ENCODE assay signal across 8 mouse cellular contexts in the genomic region with DNA sequence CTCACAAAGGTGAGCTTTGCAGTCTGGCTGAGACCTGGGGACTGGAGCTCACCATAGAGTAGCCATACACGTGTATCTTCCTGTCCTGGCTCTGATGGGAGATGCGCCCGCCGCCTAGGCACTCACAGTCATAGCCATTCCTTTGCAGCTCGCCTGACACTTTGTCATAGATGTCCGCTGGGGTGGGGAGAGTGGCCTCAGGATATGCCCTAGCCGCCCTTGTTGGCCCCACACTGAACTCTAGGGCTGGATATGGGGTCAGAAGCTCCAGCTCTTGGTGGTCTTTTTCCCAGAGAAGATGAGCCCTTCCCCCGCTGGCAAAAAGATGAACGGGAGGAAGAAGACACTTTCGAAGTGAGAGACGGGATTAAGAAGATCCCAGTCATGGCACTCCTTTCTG. TPM values are rescaled to one million over a fixed set of nuclear protein-coding genes. Genes with fewer than 3 reads are reported as not detected.
DNase-seq lines count a peak whose midpoint lies in the region; ATAC-seq and TF ChIP-seq lines count a peak whose summit lies in the region.

No protein-coding gene starts in this region.

- TF ChIP-seq POLR2A in cerebellum, adult 2 months (IDR thresholded peaks at IDR 0.05; ENCODE audit: borderline replicate concordance, insufficient read depth, low read length): no peak

- peak overlapping the region; percentile 91 for H3K4me2 ChIP-seq in lung, embryonic 16.5 days (ENCODE audit: low read depth, low read length)
- peak overlapping the region; percentile 85 for H3K4me2 ChIP-seq in intestine, embryonic 14.5 days (ENCODE audit: low read length)
- peak overlapping the region; percentile 96 for H3K4me2 ChIP-seq in neural tube, embryonic 13.5 days

- H3K9me3 ChIP-seq in lung, embryonic 16.5 days (ENCODE audit: control insufficient read depth, low read length): no peaks in the 10 kb centered on the region
- H3K9me3 ChIP-seq in intestine, embryonic 14.5 days (ENCODE audit: control insufficient read depth, low read length): no peaks in the 10 kb centered on the region
- no peaks in the 10 kb centered on the region for H3K9me3 ChIP-seq in neural tube, embryonic 13.5 days

- H3K4me1 ChIP-seq in cerebellum, adult 2 months (ENCODE audit: control insufficient read depth, insufficient read depth, low read length): peaks cover 43% of the 10 kb centered on the region
- peaks cover 43% of the 10 kb centered on the region for H3K4me1 ChIP-seq in lung, embryonic 16.5 days (replicated peaks; ENCODE audit: control insufficient read depth, insufficient read depth, low read length)
- peaks cover 28% of the 10 kb centered on the region; the same call in 1 of the 2 replicates for H3K4me1 ChIP-seq in intestine, embryonic 14.5 days (replicated peaks; ENCODE audit: control insufficient read depth, insufficient read depth, low read length)
- peaks cover 54% of the 10 kb centered on the region for H3K4me1 ChIP-seq in neural tube, embryonic 13.5 days (replicated peaks)

- WGBS in cerebellum, adult 2 months: 3% methylated on average over 11 of the region's 11 CpGs
- WGBS in lung, embryonic 16.5 days: 10% methylated on average over 11 of the region's 11 CpGs
- 12% methylated on average over 11 of the region's 11 CpGs for WGBS in intestine, embryonic 14.5 days
- WGBS in neural tube, embryonic 13.5 days: 19% methylated on average over 11 of the region's 11 CpGs

- H3K9ac ChIP-seq in lung, embryonic 16.5 days (ENCODE audit: low read length): peak overlapping the region; percentile 71
- peak overlapping the region; percentile 62 for H3K9ac ChIP-seq in intestine, embryonic 14.5 days (ENCODE audit: low read length)
- peak overlapping the region; percentile 78 for H3K9ac ChIP-seq in neural tube, embryonic 13.5 days

- peak in 1 of 2 experiments; percentile 48 for DNase-seq in cerebellum, adult 2 months
- no peak for DNase-seq in cerebellum, adult 9-10 months
- no peak for DNase-seq in lung, postnatal 10 days
- DNase-seq in intestine, embryonic 14.5 days (ENCODE audit: low spot score): no peak
- DNase-seq in adrenal gland, postnatal 25 days: no peak
- DNase-seq in urinary bladder, postnatal 14 days (ENCODE audit: low spot score): no peak

- TF ChIP-seq CTCF in cerebellum, adult 2 months (IDR thresholded peaks at IDR 0.05; ENCODE audit: borderline replicate concordance, insufficient read depth, low read depth, low read length): no peak

- peaks cover 2% of the 10 kb centered on the region; the same call in 1 of the 2 replicates for H3K36me3 ChIP-seq in lung, embryonic 16.5 days (ENCODE audit: control insufficient read depth, insufficient read depth, low read length)
- peaks cover 15% of the 10 kb centered on the region for H3K36me3 ChIP-seq in intestine, embryonic 14.5 days (ENCODE audit: control insufficient read depth, insufficient read depth, low read length)
- H3K36me3 ChIP-seq in neural tube, embryonic 13.5 days: peaks cover 41% of the 10 kb centered on the region

- peak overlapping the region; percentile 90 for H3K4me3 ChIP-seq in cerebellum, adult 2 months (replicated peaks; ENCODE audit: insufficient read depth, low read depth, low read length)
- peak overlapping the region; percentile 58 for H3K4me3 ChIP-seq in lung, embryonic 16.5 days (ENCODE audit: low read length)
- peak overlapping the region; percentile 58 for H3K4me3 ChIP-seq in intestine, embryonic 14.5 days (ENCODE audit: low read depth, low read length)
- H3K4me3 ChIP-seq in neural tube, embryonic 13.5 days: peak overlapping the region; percentile 61

- peak overlapping the region; percentile 73 for H3K27ac ChIP-seq in cerebellum, adult 2 months (ENCODE audit: insufficient read depth, low read length)
- H3K27ac ChIP-seq in lung, embryonic 16.5 days (ENCODE audit: low read length): peak overlapping the region; percentile 92
- peak overlapping the region; percentile 81 for H3K27ac ChIP-seq in intestine, embryonic 14.5 days (ENCODE audit: low read depth)
- H3K27ac ChIP-seq in neural tube, embryonic 13.5 days (replicated peaks): peak overlapping the region; percentile 91

- no peak for ATAC-seq in lung, embryonic 16.5 days (ENCODE audit: low read depth)
- no peak for ATAC-seq in intestine, embryonic 14.5 days (replicated peaks; ENCODE audit: low FRiP score, low TSS enrichment, low read depth)
- peak; percentile 3; the same call in 1 of the 2 replicates for ATAC-seq in neural tube, embryonic 13.5 days (ENCODE audit: low read depth)

- no peaks in the 10 kb centered on the region for H3K27me3 ChIP-seq in cerebellum, adult 2 months (ENCODE audit: control insufficient read depth, insufficient read depth, low read length)
- H3K27me3 ChIP-seq in lung, embryonic 16.5 days (ENCODE audit: control insufficient read depth, insufficient read depth, low read depth, low read length): peaks cover 34% of the 10 kb centered on the region
- peaks cover 31% of the 10 kb centered on the region for H3K27me3 ChIP-seq in intestine, embryonic 14.5 days (replicated peaks; ENCODE audit: control insufficient read depth, insufficient read depth, low read length)
- peaks cover 36% of the 10 kb centered on the region for H3K27me3 ChIP-seq in neural tube, embryonic 13.5 days

RNA-seq across cellular contexts. Expression of a gene that starts 0.5 kb away (rescaled TPM):
- polyA plus RNA-seq in cerebellum, adult 2 months (2012; rRNA removed): 3.0 and 4.4 TPM in 2 replicates
- 3.1 and 8.2 TPM in 2 replicates for polyA plus RNA-seq in lung, embryonic 16.5 days (2015; fragmentation: Nextera tagmentation; extraction: Ambion mirVana)
- 59.1 and 85.2 TPM in 2 replicates for polyA plus RNA-seq in intestine, embryonic 14.5 days (2014; fragmentation: Nextera tagmentation; extraction: Ambion mirVana)
- polyA plus RNA-seq in neural tube, embryonic 13.5 days (2015; fragmentation: Nextera tagmentation; extraction: Ambion mirVana): 2.5 and 3.4 TPM in 2 replicates
- total RNA-seq in adrenal gland, postnatal 25 days (2021): 4.6 and 17.3 TPM in 2 replicates

RNA-seq across cellular contexts. Expression of a gene that starts 0.9 kb away (rescaled TPM):
- 176 and 186 TPM in 2 replicates for polyA plus RNA-seq in cerebellum, adult 2 months (2012; rRNA removed)
- 164 and 167 TPM in 2 replicates for polyA plus RNA-seq in lung, embryonic 16.5 days (2015; fragmentation: Nextera tagmentation; extraction: Ambion mirVana)
- 278 and 287 TPM in 2 replicates for polyA plus RNA-seq in intestine, embryonic 14.5 days (2014; fragmentation: Nextera tagmentation; extraction: Ambion mirVana)
- polyA plus RNA-seq in neural tube, embryonic 13.5 days (2015; fragmentation: Nextera tagmentation; extraction: Ambion mirVana): 180 and 188 TPM in 2 replicates
- 42.8 and 60.5 TPM in 2 replicates for total RNA-seq in adrenal gland, postnatal 25 days (2021)

RNA-seq across cellular contexts. Expression of a gene that starts 7.4 kb away (rescaled TPM):
- 257 and 312 TPM in 2 replicates for polyA plus RNA-seq in cerebellum, adult 2 months (2012; rRNA removed)
- polyA plus RNA-seq in lung, embryonic 16.5 days (2015; fragmentation: Nextera tagmentation; extraction: Ambion mirVana): 0.21 TPM in 1 of 2 replicates, not detected in the other
- 1.8 and 2.0 TPM in 2 replicates for polyA plus RNA-seq in intestine, embryonic 14.5 days (2014; fragmentation: Nextera tagmentation; extraction: Ambion mirVana)
- 7.1 and 8.4 TPM in 2 replicates for polyA plus RNA-seq in neural tube, embryonic 13.5 days (2015; fragmentation: Nextera tagmentation; extraction: Ambion mirVana)
- 1.6 and 2.6 TPM in 2 replicates for total RNA-seq in adrenal gland, postnatal 25 days (2021)

RNA-seq across cellular contexts. Expression of a gene that starts 16.5 kb away (rescaled TPM):
- 345 and 350 TPM in 2 replicates for polyA plus RNA-seq in cerebellum, adult 2 months (2012; rRNA removed)
- polyA plus RNA-seq in lung, embryonic 16.5 days (2015; fragmentation: Nextera tagmentation; extraction: Ambion mirVana): 319 and 355 TPM in 2 replicates
- polyA plus RNA-seq in intestine, embryonic 14.5 days (2014; fragmentation: Nextera tagmentation; extraction: Ambion mirVana): 356 and 385 TPM in 2 replicates
- 426 and 453 TPM in 2 replicates for polyA plus RNA-seq in neural tube, embryonic 13.5 days (2015; fragmentation: Nextera tagmentation; extraction: Ambion mirVana)
- total RNA-seq in adrenal gland, postnatal 25 days (2021): 270 and 317 TPM in 2 replicates

RNA-seq across cellular contexts. Expression of a gene that starts 27.4 kb away (rescaled TPM):
- polyA plus RNA-seq in cerebellum, adult 2 months (2012; rRNA removed): 12.3 and 12.5 TPM in 2 replicates
- polyA plus RNA-seq in lung, embryonic 16.5 days (2015; fragmentation: Nextera tagmentation; extraction: Ambion mirVana): 38.2 and 39.1 TPM in 2 replicates
- polyA plus RNA-seq in intestine, embryonic 14.5 days (2014; fragmentation: Nextera tagmentation; extraction: Ambion mirVana): 31.2 and 32.0 TPM in 2 replicates
- polyA plus RNA-seq in neural tube, embryonic 13.5 days (2015; fragmentation: Nextera tagmentation; extraction: Ambion mirVana): 19.2 and 20.8 TPM in 2 replicates
- 29.2 and 30.2 TPM in 2 replicates for total RNA-seq in adrenal gland, postnatal 25 days (2021)

Comparison
In these comparisons a context has a peak if more than half of its experiments do, and no peak if none do; other contexts are left out.
1. RNA of a gene that starts 7.4 kb away (polyA plus RNA-seq): 257 to 312 TPM in cerebellum, adult 2 months; 7.1 to 8.4 TPM in neural tube, embryonic 13.5 days, 1.8 to 2.0 TPM in intestine, embryonic 14.5 days and 0.21 TPM in lung, embryonic 16.5 days; every median in the first group is over 10 times any median in the second.
2. Peak in every context shown above with its lines, with median percentiles within 50 percentile points of each other: H3K27ac ChIP-seq, H3K4me3 ChIP-seq, H3K4me2 ChIP-seq and H3K9ac ChIP-seq.